Mouse (Mus musculus) E14TG2a.4 (cell line): Measurements from ENCODE around the gene Rc3h2.

Source experiments
- H3K27me3 ChIP-seq: 2 replicates; pipeline ENCODE4 v1.6.1; 2014; ENCODE audit warnings: low read length, control low read depth; ENCODE audit not compliant: insufficient read depth
- H3K36me3 ChIP-seq: 2 replicates; pipeline ENCODE4 v1.6.1; 2014; ENCODE audit warnings: low read length, control low read depth; ENCODE audit not compliant: insufficient read depth
- H3K4me1 ChIP-seq: replicated peaks from 2 replicates; pipeline ENCODE4 v1.6.1; 2014; ENCODE audit warnings: low read depth, low read length, control low read depth
- H3K4me3 ChIP-seq: replicated peaks from 2 replicates; pipeline ENCODE4 v1.5.1; 2014; ENCODE audit warnings: mild to moderate bottlenecking, low read length
- H3K9me3 ChIP-seq: 2 replicates; pipeline ENCODE4 v1.6.1; 2014; ENCODE audit warnings: low read length, control low read depth
- CTCF ChIP-seq: conservative IDR thresholded peaks from 2 replicates; pipeline ENCODE4 v1.5.1; 2014; ENCODE audit warnings: low read length
- NANOG ChIP-seq: IDR thresholded peaks from 2 replicates; pipeline ENCODE4 v1.6.1; 2014; ENCODE audit warnings: borderline replicate concordance, low read length, mixed read lengths
- POU5F1 ChIP-seq: IDR thresholded peaks from 2 replicates; pipeline ENCODE4 v1.6.1; 2014; ENCODE audit warnings: low read length, borderline replicate concordance

Gene Rc3h2

GRCm38 (mm10) chr2:37358633-37359540 is 63.8 kb downstream of the Rc3h2 start, which contains the start of gene Pdcl:
Pdcl (minus strand) TSS chr2:37359332.
- peaks cover 8% of the 10 kb centered on the region; the same call in 1 of the 2 replicates for H3K4me1 ChIP-seq
- H3K4me3 ChIP-seq = peak within 1 kb of the TSS; percentile 85
- no peaks in the 10 kb centered on the region for H3K27me3 ChIP-seq
- peaks cover 39% of the 10 kb centered on the region for H3K36me3 ChIP-seq
- TF ChIP-seq POU5F1 = no peak
- no peak for TF ChIP-seq NANOG
- TF ChIP-seq CTCF = no peak
- H3K9me3 ChIP-seq = peaks cover 47% of the 10 kb centered on the region

GRCm38 (mm10) chr2:37355571-37355970 is 67.1 kb downstream of the Rc3h2 start:
- Histone ChIP-seq H3K9me3 (peaks cover 68% of the 10 kb centered on the region), H3K27me3 (no peaks in the 10 kb centered on the region), H3K36me3 (peaks cover 71% of the 10 kb centered on the region), H3K4me1 (peaks cover 8% of the 10 kb centered on the region; the same call in 1 of the 2 replicates), H3K4me3 (no peak overlapping the region)
- no peak for TF ChIP-seq NANOG
- no peak for TF ChIP-seq POU5F1
- no peak for TF ChIP-seq CTCF

GRCm38 (mm10) chr2:37351671-37352070 is 71.0 kb downstream of the Rc3h2 start:
- Histone ChIP-seq H3K4me3 (no peak overlapping the region), H3K27me3 (no peaks in the 10 kb centered on the region), H3K4me1 (no peaks in the 10 kb centered on the region), H3K36me3 (peaks cover 71% of the 10 kb centered on the region), H3K9me3 (peaks cover 87% of the 10 kb centered on the region)
- TF ChIP-seq POU5F1 (no peak), NANOG (no peak), CTCF (no peak)

GRCm38 (mm10) chr2:37338497-37339187 is 84.1 kb downstream of the Rc3h2 start:
- no peaks in the 10 kb centered on the region for H3K4me1 ChIP-seq
- no peaks in the 10 kb centered on the region for H3K27me3 ChIP-seq
- H3K4me3 ChIP-seq = no peak overlapping the region
- H3K36me3 ChIP-seq = no peaks in the 10 kb centered on the region
- TF ChIP-seq NANOG (no peak), CTCF (peak; percentile 26), POU5F1 (no peak)
- H3K9me3 ChIP-seq = peaks cover 41% of the 10 kb centered on the region

- no peaks in the 10 kb centered on the region for H3K4me1 ChIP-seq
- H3K36me3 ChIP-seq = no peaks in the 10 kb centered on the region
- H3K4me3 ChIP-seq = no peak overlapping the region
- peaks cover 27% of the 10 kb centered on the region for H3K9me3 ChIP-seq
- no peak for TF ChIP-seq POU5F1
- no peak for TF ChIP-seq CTCF
- TF ChIP-seq NANOG = no peak
- no peaks in the 10 kb centered on the region for H3K27me3 ChIP-seq
These were observed 89.4 kb downstream of the Rc3h2 start for GRCm38 (mm10) chr2:37333321-37333720.

- TF ChIP-seq POU5F1 (no peak), CTCF (no peak), NANOG (no peak)
- Histone ChIP-seq H3K36me3 (no peaks in the 10 kb centered on the region), H3K27me3 (no peaks in the 10 kb centered on the region), H3K9me3 (no peaks in the 10 kb centered on the region), H3K4me3 (no peak within 1 kb of the TSS), H3K4me1 (no peaks in the 10 kb centered on the region; the same call in 1 of the 2 replicates)
These were observed 96.5 kb downstream of the Rc3h2 start, which contains the start of gene Olfr368 for GRCm38 (mm10) chr2:37326215-37326614. Olfr368 (plus strand) TSS chr2:37326515.
